Mouse (Mus musculus) 416B (cell line): ENCODE measurements at regions not wholly inside any gene's neighbourhood (a gene's known extent, or its start where the extent isn't known, plus 50 kb on each side); places are given as distances from the start of the nearest gene placed in this dataset.
A peak's percentile ranks its signal among the peaks of the same experiment; 100 is the strongest.
"Not testable (repeated sequence)": the region's sequence is repeated elsewhere in the genome, so short reads cannot be mapped to it uniquely, and the experiment has no call there.

Source experiments
- DNase-seq: peaks from one replicate; pipeline ENCODE4 v3.0.0; 2011; ENCODE audit warnings: low read depth

- no peak for DNase-seq
Measured at GRCm38 (mm10) chr10:49985038-49985437, 196.5 kb upstream of the Grik2 start.

- DNase-seq, result no peak
Measured at GRCm38 (mm10) chr10:49952434-49952833, 163.9 kb upstream of the Grik2 start.

- DNase-seq, result not testable (repeated sequence)
Measured at GRCm38 (mm10) chr10:49937305-49937704, 148.7 kb upstream of the Grik2 start.

GRCm38 (mm10) chr10:49909206-49909605 is 120.6 kb upstream of the Grik2 start:
- not testable (repeated sequence) for DNase-seq

GRCm38 (mm10) chr10:49908126-49908525 is 119.6 kb upstream of the Grik2 start:
- not testable (repeated sequence) for DNase-seq

GRCm38 (mm10) chr10:49904626-49905025 is 116.1 kb upstream of the Grik2 start:
- DNase-seq, result not testable (repeated sequence)

- no peak for DNase-seq
Measured at GRCm38 (mm10) chr10:49895436-49895835, 106.9 kb upstream of the Grik2 start.

GRCm38 (mm10) chr10:49884106-49884505 is 95.5 kb upstream of the Grik2 start:
- no peak for DNase-seq

GRCm38 (mm10) chr10:49883444-49883843 is 94.9 kb upstream of the Grik2 start:
- DNase-seq, result no peak

GRCm38 (mm10) chr10:49863800-49864199 is 75.2 kb upstream of the Grik2 start:
- DNase-seq, result peak; percentile 5

GRCm38 (mm10) chr10:49847686-49848085 is 59.1 kb upstream of the Grik2 start:
- DNase-seq, result no peak

- no peak for DNase-seq
Measured at GRCm38 (mm10) chr10:49844308-49844707, 55.7 kb upstream of the Grik2 start.
